Mouse (Mus musculus) gastrocnemius, postnatal 14 days (tissue): ENCODE measurements around the gene Gpr1. TPM values are rescaled to one million over a fixed set of nuclear protein-coding genes. Genes with fewer than 3 reads are reported as not detected.
"Not testable (repeated sequence)": the region's sequence is repeated elsewhere in the genome, so short reads cannot be mapped to it uniquely, and the experiment has no call there.

ENCODE experiments used
- DNase-seq: peaks from one replicate; pipeline ENCODE4 v3.0.0; 2021; ENCODE audit warnings: mixed read lengths
- intact Hi-C: fragments of 180-260 bp; cut with DNase I; formaldehyde crosslinking; loops from one replicate; pipeline ENCODE4 v1.15.1; 2025; ENCODE audit warnings: low total_unique reads
- microRNA-seq, 2 experiments: library from miRNA; unstranded; fragments of <30 nt; microRNA quantifications; one replicate each; pipeline ENCODE4 v1.2.0; 2021
- total RNA-seq, 2 experiments: library from RNA; stranded (reverse); gene quantifications; 2 replicates each; pipeline ENCODE4 v1.2.3; 2021

Gpr1 gene
- total RNA-seq, 2 experiments from 2014 or later, result 0.53 to 0.69 TPM

GRCm38 (mm10) chr1:63182636-63183270, 31.6 kb downstream of the Gpr1 start:
- intact Hi-C loops, result loop anchor here (10.0 kb wide), 1 partner anchor 72 kb away; no protein-coding TSS in a partner anchor
- peak; percentile 35 for DNase-seq

GRCm38 (mm10) chr1:63182212-63182611, 32.1 kb downstream of the Gpr1 start:
- DNase-seq, result peak; percentile 78
- intact Hi-C loops, result loop anchor here (10.0 kb wide), 1 partner anchor 73 kb away; no protein-coding TSS in a partner anchor

GRCm38 (mm10) chr1:63181480-63181879, 32.9 kb downstream of the Gpr1 start:
- DNase-seq, result no peak
- intact Hi-C loops, result loop anchor here (10.0 kb wide), 1 partner anchor 73 kb away; no protein-coding TSS in a partner anchor

- DNase-seq, result peak; percentile 90
- intact Hi-C loops, result loop anchor here (10.0 kb wide), 1 partner anchor 74 kb away; no protein-coding TSS in a partner anchor
These were observed 33.3 kb downstream of the Gpr1 start for GRCm38 (mm10) chr1:63181019-63181418.

- DNase-seq, result not testable (repeated sequence)
- intact Hi-C loops, result loop anchor here (10.0 kb wide), 1 partner anchor 74 kb away; no protein-coding TSS in a partner anchor
These were observed 33.8 kb downstream of the Gpr1 start for GRCm38 (mm10) chr1:63180575-63180974.

GRCm38 (mm10) chr1:63180122-63180521, 34.2 kb downstream of the Gpr1 start:
- no peak for DNase-seq

GRCm38 (mm10) chr1:63178308-63178707, 36.0 kb downstream of the Gpr1 start:
- no peak for DNase-seq
- intact Hi-C loops, result no loop called here

More at GRCm38 (mm10) chr1:63180122-63180521, 34.2 kb downstream of the Gpr1 start:
- intact Hi-C loops, result loop anchor here (10.0 kb wide), 1 partner anchor 75 kb away; no protein-coding TSS in a partner anchor

- intact Hi-C loops, result no loop called here
- DNase-seq, result peak; percentile 96
These were observed 37.5 kb downstream of the Gpr1 start, which contains the start of the genes Eef1b2 and Ndufs1 for GRCm38 (mm10) chr1:63176604-63177421. TSS of gene Eef1b2 (plus strand) at chr1:63176825. TSS of gene Ndufs1 (minus strand) at chr1:63176833.

- intact Hi-C loops, result no loop called here
- DNase-seq, result no peak
These were observed 38.1 kb downstream of the Gpr1 start for GRCm38 (mm10) chr1:63176259-63176603.

- intact Hi-C loops, result no loop called here
- no peak for DNase-seq
These were observed 38.5 kb downstream of the Gpr1 start for GRCm38 (mm10) chr1:63175853-63176252.

GRCm38 (mm10) chr1:63168638-63169037, 45.7 kb downstream of the Gpr1 start:
- DNase-seq, result no peak
- intact Hi-C loops, result no loop called here

- intact Hi-C loops, result no loop called here
- no peak for DNase-seq
These were observed 74.1 kb downstream of the Gpr1 start for GRCm38 (mm10) chr1:63140231-63140630.

- intact Hi-C loops, DNase-seq: not testable (repeated sequence)
These were observed 75.8 kb downstream of the Gpr1 start for GRCm38 (mm10) chr1:63138586-63138985.

- DNase-seq, result no peak
- intact Hi-C loops, result no loop called here
These were observed 76.4 kb downstream of the Gpr1 start for GRCm38 (mm10) chr1:63137971-63138370.

- DNase-seq, result no peak
- intact Hi-C loops, result no loop called here
These were observed 79.8 kb downstream of the Gpr1 start for GRCm38 (mm10) chr1:63134530-63134929.

Small RNA genes lying within 50 kb of the gene (microRNA-seq; reads per million reads assigned to microRNA genes)
- 0 reads per million in 2 experiments for gene Gm24557
- gene Gm27512, result 0 reads per million in 2 experiments

Other genes with a start within 250 kb of the Gpr1 start
- 10 to 100 TPM; 12.8 to 14.2 TPM for gene Ino80d, start 99.9 kb downstream of the Gpr1 start, total RNA-seq
- 100 to 1,000 TPM; 386 to 417 TPM for gene Eef1b2, start 37.7 kb downstream of the Gpr1 start, total RNA-seq
- gene Ndufs1, start 37.7 kb downstream of the Gpr1 start, total RNA-seq, result 100 to 1,000 TPM; 328 to 405 TPM
- 10 to 100 TPM; 10.1 to 14.1 TPM for gene Zdbf2, start 58.7 kb upstream of the Gpr1 start, total RNA-seq
- 1 to 10 TPM; 3.7 to 5.5 TPM for gene Adam23, start 231.3 kb upstream of the Gpr1 start, total RNA-seq